Mouse (Mus musculus): ENCODE results near the gene Klk9.

Klk9 gene

DNA sequence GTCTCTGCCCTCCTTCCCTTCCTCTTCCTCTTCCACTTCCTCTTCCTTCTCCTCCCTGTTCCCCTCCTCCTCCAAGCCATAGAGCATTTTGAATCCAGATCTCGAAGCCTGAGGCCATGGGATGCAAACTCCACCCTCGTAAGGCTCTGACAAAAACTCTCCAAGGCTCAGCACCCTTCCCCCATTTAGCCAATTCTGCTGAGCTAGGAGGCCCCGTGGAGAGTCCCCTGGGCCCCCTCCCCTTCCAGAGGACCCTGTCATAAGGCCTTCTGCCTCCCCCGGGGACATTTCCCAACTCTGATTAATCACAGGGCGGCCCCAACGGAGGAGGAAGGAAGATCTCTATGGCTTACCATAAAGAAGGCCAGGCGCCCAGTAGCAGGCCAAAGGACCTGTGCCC lies at the start of gene Klk9:
Klk9 (plus strand) TSS at position 301 of the 400 bp plus-strand sequence.
- DNase-seq (ENCODE audit: low read depth, low spot score): no peak
- Histone ChIP-seq H3K36me3 (ENCODE audit: control insufficient read depth, insufficient read depth, low read length, poor library complexity, severe bottlenecking) (no peaks in the 10 kb centered on the region), H3K27me3 (ENCODE audit: control insufficient read depth, insufficient read depth, low read length, poor library complexity, severe bottlenecking) (no peaks in the 10 kb centered on the region)

DNA sequence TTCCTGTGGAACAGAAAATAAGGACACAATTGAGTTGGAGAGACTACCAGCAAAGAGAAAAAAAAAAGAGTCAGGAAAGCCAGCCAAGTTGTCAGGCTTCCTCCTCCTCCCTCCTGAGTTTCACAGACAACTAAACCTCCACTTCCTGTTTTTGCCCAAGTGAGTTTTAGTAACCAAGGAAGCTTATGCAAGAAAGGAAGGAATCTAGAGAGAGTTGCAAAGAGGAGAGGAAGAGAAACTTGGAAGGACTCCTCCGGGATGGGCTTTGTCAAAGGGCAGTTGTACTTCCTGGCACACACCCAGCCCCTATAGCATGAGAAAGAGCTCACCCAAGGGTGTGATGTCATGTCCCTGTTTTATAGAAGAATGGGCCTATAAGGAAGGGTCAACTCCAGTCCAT lies 43.9 kb upstream of the Klk9 start:
- no peaks in the 10 kb centered on the region for H3K36me3 ChIP-seq (ENCODE audit: control insufficient read depth, insufficient read depth, low read length, poor library complexity, severe bottlenecking)

DNA sequence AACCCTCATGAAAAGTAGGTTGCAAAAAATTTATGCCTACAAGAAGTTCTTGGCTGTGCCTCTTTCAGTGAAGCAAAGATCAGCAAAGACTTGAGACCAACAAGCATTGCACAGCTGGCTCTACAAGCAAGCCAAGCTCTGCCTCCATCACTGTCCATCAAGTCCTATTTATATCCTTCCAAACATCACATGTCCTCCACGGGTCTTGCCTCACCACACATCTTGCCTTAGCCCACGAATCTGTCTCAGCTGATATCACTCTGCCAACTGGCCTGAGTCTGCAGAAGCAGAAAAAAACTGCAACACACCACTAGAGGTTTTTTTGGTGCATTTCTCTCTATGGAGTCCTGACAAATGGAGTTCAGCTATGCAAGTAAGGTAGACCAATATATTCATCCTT lies 38.9 kb upstream of the Klk9 start:
- Histone ChIP-seq H3K36me3 (ENCODE audit: control insufficient read depth, insufficient read depth, low read length, poor library complexity, severe bottlenecking) (no peaks in the 10 kb centered on the region), H3K27me3 (ENCODE audit: control insufficient read depth, insufficient read depth, low read length, poor library complexity, severe bottlenecking) (no peaks in the 10 kb centered on the region)
- no peak for DNase-seq (ENCODE audit: low read depth, low spot score)

More for the DNA sequence above, 43.9 kb upstream of the Klk9 start:
- DNase-seq (ENCODE audit: low read depth, low spot score): no peak
- H3K27me3 ChIP-seq (ENCODE audit: control insufficient read depth, insufficient read depth, low read length, poor library complexity, severe bottlenecking): no peaks in the 10 kb centered on the region

DNA sequence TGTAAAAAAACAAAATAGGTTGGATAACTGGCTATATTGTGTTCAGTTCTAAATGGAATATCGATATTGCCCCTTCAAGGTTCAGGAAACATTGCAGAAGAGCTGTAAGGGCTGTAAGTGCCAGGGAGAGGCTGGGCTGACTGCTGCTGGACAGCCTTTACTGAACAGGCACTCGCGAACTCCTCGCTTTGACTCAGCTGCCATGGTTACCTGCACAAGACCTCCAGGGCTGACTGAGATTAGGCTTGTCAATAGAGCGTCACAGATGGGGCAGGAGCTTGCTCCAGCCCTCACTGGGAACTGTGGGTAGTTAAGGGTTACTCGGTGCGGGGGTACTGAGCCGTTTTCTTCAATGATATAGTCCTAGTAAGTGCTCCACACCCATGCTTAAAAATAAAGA lies 25.2 kb upstream of the Klk9 start:
- Histone ChIP-seq H3K27me3 (ENCODE audit: control insufficient read depth, insufficient read depth, low read length, poor library complexity, severe bottlenecking) (no peaks in the 10 kb centered on the region), H3K36me3 (ENCODE audit: control insufficient read depth, insufficient read depth, low read length, poor library complexity, severe bottlenecking) (no peaks in the 10 kb centered on the region)
- no peak for DNase-seq (ENCODE audit: low read depth, low spot score)

DNA sequence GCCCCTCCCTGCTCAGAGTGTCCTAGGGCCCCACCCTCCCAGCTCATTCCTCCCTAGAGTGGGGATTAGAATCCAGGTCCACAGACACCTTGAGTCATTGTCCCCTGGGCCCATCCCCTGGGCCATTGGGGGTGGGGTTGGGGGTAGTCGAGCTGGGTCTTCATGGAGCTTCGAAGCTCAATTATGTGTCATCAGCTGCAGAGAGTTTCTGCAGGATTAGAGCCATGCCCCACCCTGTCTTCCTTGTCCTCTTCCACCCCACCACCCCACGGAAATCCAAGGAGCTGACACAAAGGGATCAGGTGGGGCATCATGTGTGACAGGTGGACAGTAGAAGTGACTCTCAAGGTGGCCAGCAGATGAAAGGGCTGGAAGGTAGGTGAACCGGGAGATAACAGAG lies 23.1 kb upstream of the Klk9 start, which contains the start of gene Klk12:
Klk12 (plus strand) TSS at position 301 of the 400 bp plus-strand sequence.
- DNase-seq (ENCODE audit: low read depth, low spot score): no peak
- Histone ChIP-seq H3K27me3 (ENCODE audit: control insufficient read depth, insufficient read depth, low read length, poor library complexity, severe bottlenecking) (no peaks in the 10 kb centered on the region), H3K36me3 (ENCODE audit: control insufficient read depth, insufficient read depth, low read length, poor library complexity, severe bottlenecking) (no peaks in the 10 kb centered on the region)

DNA sequence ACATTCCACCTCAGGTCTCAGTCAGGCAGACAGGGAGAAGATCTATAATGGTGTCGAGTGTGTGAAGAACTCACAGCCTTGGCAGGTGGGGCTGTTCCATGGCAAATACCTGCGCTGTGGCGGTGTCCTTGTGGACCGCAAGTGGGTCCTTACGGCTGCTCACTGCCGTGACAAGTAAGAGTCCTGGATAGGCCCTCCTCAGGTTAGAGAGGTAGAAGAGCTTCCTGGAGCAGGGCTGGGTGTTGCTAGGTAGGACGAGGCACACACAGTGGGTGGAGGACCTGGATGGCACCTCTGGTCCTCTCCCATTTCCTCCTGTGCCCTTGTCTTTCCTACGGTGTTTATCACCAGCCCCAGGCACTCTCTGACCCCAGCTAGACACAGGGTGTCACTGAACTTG lies 22.1 kb upstream of the Klk9 start:
- Histone ChIP-seq H3K27me3 (ENCODE audit: control insufficient read depth, insufficient read depth, low read length, poor library complexity, severe bottlenecking) (no peaks in the 10 kb centered on the region), H3K36me3 (ENCODE audit: control insufficient read depth, insufficient read depth, low read length, poor library complexity, severe bottlenecking) (no peaks in the 10 kb centered on the region)
- DNase-seq (ENCODE audit: low read depth, low spot score): no peak

DNA sequence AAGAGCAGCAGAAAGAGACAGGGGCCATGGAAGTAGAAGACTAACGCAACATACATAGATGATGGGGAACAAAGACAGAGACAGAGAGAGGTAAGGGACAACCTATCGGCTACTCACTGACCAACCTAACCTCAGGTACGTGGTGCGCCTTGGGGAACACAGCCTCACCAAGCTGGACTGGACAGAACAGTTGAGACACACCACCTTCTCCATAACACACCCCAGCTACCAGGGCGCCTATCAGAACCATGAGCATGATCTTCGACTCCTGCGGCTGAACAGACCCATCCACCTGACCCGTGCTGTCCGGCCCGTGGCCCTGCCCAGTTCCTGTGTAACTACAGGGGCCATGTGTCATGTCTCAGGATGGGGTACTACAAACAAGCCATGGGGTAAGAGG lies 21.0 kb upstream of the Klk9 start:
- no peak for DNase-seq (ENCODE audit: low read depth, low spot score)
- Histone ChIP-seq H3K27me3 (ENCODE audit: control insufficient read depth, insufficient read depth, low read length, poor library complexity, severe bottlenecking) (no peaks in the 10 kb centered on the region), H3K36me3 (ENCODE audit: control insufficient read depth, insufficient read depth, low read length, poor library complexity, severe bottlenecking) (no peaks in the 10 kb centered on the region)

DNA sequence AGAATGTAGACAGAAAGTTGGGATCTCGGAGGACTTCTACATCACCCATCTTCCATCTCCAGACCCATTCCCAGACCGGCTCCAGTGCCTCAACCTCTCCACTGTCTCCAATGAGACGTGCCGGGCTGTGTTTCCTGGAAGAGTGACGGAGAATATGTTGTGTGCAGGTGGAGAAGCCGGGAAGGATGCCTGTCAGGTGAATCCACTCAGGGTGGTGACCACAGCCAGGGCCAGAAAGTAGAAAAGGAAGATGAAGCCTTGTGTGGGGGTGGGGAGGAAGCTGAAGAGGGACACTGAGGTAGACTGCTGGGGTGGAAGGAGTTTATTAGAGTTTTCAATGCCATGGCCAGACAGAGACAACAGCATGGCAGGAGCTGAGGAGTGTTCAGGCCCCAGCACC lies 19.8 kb upstream of the Klk9 start:
- H3K27me3 ChIP-seq (ENCODE audit: control insufficient read depth, insufficient read depth, low read length, poor library complexity, severe bottlenecking): no peaks in the 10 kb centered on the region
- no peak for DNase-seq (ENCODE audit: low read depth, low spot score)
- no peaks in the 10 kb centered on the region for H3K36me3 ChIP-seq (ENCODE audit: control insufficient read depth, insufficient read depth, low read length, poor library complexity, severe bottlenecking)

DNA sequence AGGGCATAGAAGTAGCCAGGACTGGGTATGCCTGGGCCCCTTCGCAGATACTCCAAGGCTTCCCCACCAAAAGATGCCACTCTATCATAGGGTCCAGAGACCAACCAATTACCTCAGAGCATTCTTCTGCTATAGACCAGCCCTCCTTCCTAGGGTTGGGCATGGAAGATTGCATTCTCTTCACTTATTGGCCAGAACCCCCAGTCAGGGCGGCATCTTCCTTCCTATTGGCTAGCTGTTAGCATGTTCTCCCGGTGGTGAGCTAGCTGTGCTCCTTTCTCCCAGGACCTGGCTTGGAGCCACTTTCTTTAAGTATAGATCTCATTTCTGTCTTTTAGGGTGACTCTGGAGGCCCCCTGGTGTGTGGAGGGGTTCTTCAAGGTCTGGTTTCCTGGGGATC lies 18.8 kb upstream of the Klk9 start:
- no peaks in the 10 kb centered on the region for H3K36me3 ChIP-seq (ENCODE audit: control insufficient read depth, insufficient read depth, low read length, poor library complexity, severe bottlenecking)
- H3K27me3 ChIP-seq (ENCODE audit: control insufficient read depth, insufficient read depth, low read length, poor library complexity, severe bottlenecking): no peaks in the 10 kb centered on the region
- DNase-seq (ENCODE audit: low read depth, low spot score): no peak

DNA sequence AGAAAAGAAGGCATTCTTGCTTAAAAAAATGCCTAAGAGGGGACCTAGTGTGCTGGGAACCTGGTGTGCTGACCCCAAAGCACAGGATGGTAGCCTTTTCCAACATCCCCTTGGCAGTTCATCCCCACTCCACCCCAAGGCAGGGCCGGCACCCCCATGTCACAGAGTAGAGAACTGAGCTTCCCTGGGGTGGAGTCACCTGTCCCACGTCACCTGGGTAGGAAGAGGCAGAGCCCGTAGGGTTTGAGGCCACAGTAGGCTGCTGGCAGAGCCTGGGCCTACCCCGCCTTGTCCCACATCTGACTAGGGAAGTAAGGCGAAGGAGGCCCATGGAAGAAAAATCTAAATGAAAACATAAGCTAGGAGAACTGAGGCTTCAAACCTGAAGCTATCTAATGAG lies 17.3 kb upstream of the Klk9 start, which contains the start of gene Klk11:
Klk11 (plus strand) TSS at position 241 of the 400 bp plus-strand sequence.
- DNase-seq (ENCODE audit: low read depth, low spot score): no peak
- H3K27me3 ChIP-seq (ENCODE audit: control insufficient read depth, insufficient read depth, low read length, poor library complexity, severe bottlenecking): no peaks in the 10 kb centered on the region
- H3K36me3 ChIP-seq (ENCODE audit: control insufficient read depth, insufficient read depth, low read length, poor library complexity, severe bottlenecking): no peaks in the 10 kb centered on the region

DNA sequence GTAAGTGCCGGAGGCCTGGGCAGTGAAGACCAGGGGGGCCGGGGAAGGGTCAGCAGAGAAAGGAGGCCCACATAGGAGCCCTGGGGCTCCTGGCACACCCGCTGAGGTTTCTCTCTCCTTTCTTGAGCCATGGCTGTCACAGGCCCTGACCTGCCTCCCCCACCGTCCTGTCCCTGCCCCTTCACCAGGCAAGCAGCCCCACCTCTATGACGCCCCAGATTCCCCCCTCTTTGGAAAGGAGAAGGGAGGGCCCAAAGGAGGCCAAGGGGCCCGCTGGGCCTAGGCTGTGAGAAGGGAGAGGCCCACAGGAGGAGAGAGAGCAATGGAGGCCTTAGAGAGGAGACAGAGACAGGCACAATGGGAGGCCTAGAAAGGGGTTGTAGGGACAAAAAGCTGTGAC lies 16.9 kb upstream of the Klk9 start:
- Histone ChIP-seq H3K36me3 (ENCODE audit: control insufficient read depth, insufficient read depth, low read length, poor library complexity, severe bottlenecking) (no peaks in the 10 kb centered on the region), H3K27me3 (ENCODE audit: control insufficient read depth, insufficient read depth, low read length, poor library complexity, severe bottlenecking) (no peaks in the 10 kb centered on the region)
- no peak for DNase-seq (ENCODE audit: low read depth, low spot score)

DNA sequence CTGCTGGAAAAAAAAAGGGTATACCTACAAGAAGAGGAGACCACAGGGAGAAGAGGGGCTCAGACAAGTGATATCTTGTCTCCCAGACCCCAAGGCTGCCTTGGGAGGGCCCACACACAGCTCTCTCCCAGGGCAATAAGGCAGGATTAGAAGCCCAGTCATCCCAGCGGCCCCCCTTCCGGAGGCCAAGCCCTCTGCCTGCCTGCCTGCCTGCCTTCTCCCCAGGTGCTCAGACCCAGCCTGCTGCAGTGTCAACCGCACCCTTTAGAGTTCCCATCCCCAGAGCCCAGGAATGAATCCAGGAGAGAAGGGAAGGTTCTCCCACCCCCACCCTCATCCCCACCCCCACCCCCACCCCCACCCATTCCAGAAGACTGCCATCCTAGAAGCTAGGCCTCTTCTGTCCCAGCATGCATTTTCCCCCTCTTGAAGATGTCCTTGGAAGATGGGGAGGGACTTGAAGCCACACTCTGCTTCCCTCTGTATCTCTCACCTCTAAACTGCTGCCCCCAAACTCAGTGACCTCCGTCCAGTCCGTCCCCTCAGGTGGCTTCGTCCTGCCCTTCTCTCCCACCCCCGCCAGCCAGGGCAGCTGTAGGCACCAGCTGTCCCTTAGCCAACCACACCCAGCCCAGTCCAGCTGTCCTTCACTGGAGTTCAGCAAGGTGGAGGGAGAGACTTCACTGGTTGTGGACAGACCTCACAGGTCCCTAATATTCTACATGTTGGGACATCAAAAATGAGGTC lies 16.2 kb upstream of the Klk9 start:
- DNase-seq (ENCODE audit: low read depth, low spot score): no peak
- no peaks in the 10 kb centered on the region for H3K36me3 ChIP-seq (ENCODE audit: control insufficient read depth, insufficient read depth, low read length, poor library complexity, severe bottlenecking)
- no peaks in the 10 kb centered on the region for H3K27me3 ChIP-seq (ENCODE audit: control insufficient read depth, insufficient read depth, low read length, poor library complexity, severe bottlenecking)

DNA sequence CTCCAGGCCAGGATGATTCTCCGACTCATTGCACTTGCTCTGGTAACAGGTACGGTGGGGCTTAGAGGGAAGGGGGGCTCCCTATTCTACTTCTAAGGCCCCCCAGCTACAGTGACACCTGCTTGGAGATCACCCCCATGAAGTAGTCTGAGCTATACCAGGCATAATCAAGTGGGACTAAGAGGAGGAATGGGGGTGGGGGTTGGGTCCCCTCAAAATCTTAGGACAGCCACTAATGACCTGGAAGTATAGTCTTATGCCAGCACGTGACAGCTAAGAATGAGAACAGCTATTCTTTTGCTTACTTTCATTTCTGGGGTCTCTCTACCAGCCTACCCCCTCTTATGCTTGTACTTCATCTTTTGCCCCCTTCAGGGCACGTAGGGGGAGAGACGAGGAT lies 15.2 kb upstream of the Klk9 start:
- Histone ChIP-seq H3K36me3 (ENCODE audit: control insufficient read depth, insufficient read depth, low read length, poor library complexity, severe bottlenecking) (no peaks in the 10 kb centered on the region), H3K27me3 (ENCODE audit: control insufficient read depth, insufficient read depth, low read length, poor library complexity, severe bottlenecking) (no peaks in the 10 kb centered on the region)
- DNase-seq (ENCODE audit: low read depth, low spot score): no peak

DNA sequence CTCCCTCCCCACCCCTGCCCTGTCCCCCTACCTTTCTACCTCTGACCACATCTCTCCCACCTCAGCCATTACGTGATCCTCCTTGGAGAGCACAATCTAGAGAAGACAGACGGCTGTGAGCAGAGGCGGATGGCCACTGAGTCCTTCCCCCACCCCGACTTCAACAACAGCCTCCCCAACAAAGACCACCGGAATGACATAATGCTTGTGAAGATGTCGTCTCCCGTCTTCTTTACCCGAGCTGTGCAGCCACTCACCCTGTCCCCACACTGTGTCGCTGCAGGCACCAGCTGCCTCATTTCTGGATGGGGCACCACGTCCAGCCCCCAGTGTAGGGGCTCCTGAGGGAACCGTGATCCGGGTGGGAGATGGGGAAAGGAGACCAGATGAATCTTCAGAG lies 14.3 kb upstream of the Klk9 start:
- no peaks in the 10 kb centered on the region for H3K36me3 ChIP-seq (ENCODE audit: control insufficient read depth, insufficient read depth, low read length, poor library complexity, severe bottlenecking)
- no peaks in the 10 kb centered on the region for H3K27me3 ChIP-seq (ENCODE audit: control insufficient read depth, insufficient read depth, low read length, poor library complexity, severe bottlenecking)
- no peak for DNase-seq (ENCODE audit: low read depth, low spot score)

DNA sequence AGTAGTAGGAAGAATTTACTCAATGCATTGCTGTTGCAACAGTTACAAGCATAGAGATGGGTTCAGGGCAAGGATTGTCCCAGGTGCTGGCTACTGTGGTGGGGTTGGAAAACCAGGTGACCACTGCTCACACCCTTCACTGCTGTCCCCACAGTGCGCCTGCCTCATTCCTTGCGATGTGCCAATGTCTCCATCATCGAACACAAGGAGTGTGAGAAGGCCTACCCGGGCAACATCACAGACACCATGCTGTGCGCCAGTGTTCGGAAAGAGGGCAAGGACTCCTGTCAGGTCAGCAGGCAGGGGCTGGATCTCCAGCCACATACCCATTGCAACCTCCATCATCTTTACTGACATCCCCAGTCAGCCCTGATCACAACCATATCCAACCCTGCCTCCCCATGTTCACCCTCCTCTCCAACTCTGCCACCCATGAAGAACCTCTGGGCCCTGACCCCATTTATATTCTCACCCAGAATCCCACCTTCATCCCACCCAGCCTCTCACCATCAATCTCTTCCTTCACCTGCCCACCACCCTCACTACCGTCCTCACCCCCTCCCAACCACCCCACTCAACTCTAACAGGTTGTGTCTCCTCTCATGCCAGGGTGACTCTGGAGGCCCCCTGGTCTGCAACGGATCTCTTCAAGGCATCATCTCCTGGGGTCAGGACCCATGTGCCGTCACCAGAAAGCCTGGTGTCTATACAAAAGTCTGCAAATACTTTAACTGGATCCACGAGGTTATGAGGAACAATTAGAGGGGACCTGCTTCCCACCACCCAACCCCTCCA lies 13.3 kb upstream of the Klk9 start:
- DNase-seq (ENCODE audit: low read depth, low spot score): no peak
- no peaks in the 10 kb centered on the region for H3K36me3 ChIP-seq (ENCODE audit: control insufficient read depth, insufficient read depth, low read length, poor library complexity, severe bottlenecking)
- no peaks in the 10 kb centered on the region for H3K27me3 ChIP-seq (ENCODE audit: control insufficient read depth, insufficient read depth, low read length, poor library complexity, severe bottlenecking)
